Mouse (Mus musculus) liver, embryonic 16.5 days (tissue): ENCODE measurements at regions not wholly inside any gene's neighbourhood (a gene's known extent, or its start where the extent isn't known, plus 50 kb on each side); places are given as distances from the start of the nearest gene placed in this dataset.

ENCODE experiments used
- ATAC-seq: fragments of 200-750 bp; cut with Nextera tagmentation; 2 replicates; pipeline ENCODE4 v1.8.0; 2017; ENCODE audit warnings: low read depth, mild to moderate bottlenecking, moderate number of reproducible peaks, moderate library complexity
- H3K27ac ChIP-seq: fragments of 300-500 bp; sonication (generic); 2 replicates; pipeline ENCODE4 v1.5.1; 2014; ENCODE audit warnings: mild to moderate bottlenecking, low read length
- H3K27me3 ChIP-seq: fragments of 300-500 bp; sonication (generic); 2 replicates; pipeline ENCODE4 v1.6.1; 2014; ENCODE audit warnings: low read depth, low read length, mixed read lengths; ENCODE audit not compliant: control insufficient read depth, insufficient read depth
- H3K36me3 ChIP-seq: fragments of 300-500 bp; sonication (generic); 2 replicates; pipeline ENCODE4 v1.6.1; 2014; ENCODE audit warnings: mild to moderate bottlenecking; ENCODE audit not compliant: control insufficient read depth, insufficient read depth
- H3K4me1 ChIP-seq: fragments of 300-500 bp; sonication (generic); 2 replicates; pipeline ENCODE4 v1.6.1; 2014; ENCODE audit warnings: low read depth, low read length, mixed read lengths; ENCODE audit not compliant: control insufficient read depth
- H3K4me2 ChIP-seq: fragments of 300-500 bp; sonication (generic); 2 replicates; pipeline ENCODE4 v1.6.1; 2014; ENCODE audit warnings: low read depth, low read length, mixed read lengths
- H3K4me3 ChIP-seq: fragments of 300-500 bp; sonication (generic); 2 replicates; pipeline ENCODE4 v1.5.1; 2014; ENCODE audit warnings: low read depth, mild to moderate bottlenecking, low read length
- H3K9ac ChIP-seq: fragments of 300-500 bp; sonication (generic); 2 replicates; pipeline ENCODE4 v1.6.1; 2014; ENCODE audit warnings: low read depth, low read length
- H3K9me3 ChIP-seq: fragments of 300-500 bp; sonication (generic); replicated peaks from 2 replicates; pipeline ENCODE4 v1.6.1; 2016; ENCODE audit warnings: low read length; ENCODE audit not compliant: control insufficient read depth
- WGBS: fragments of 180-500 bp; shearing (Covaris S2); extraction: QIAGEN DNeasy Blood & Tissue Kit; methylation state at CpG from one replicate; pipeline ENCODE4 v1.1.7; 2014; ENCODE audit not compliant: insufficient replicate concordance; 5-methylcytosine and 5-hydroxymethylcytosine counted together

DNA sequence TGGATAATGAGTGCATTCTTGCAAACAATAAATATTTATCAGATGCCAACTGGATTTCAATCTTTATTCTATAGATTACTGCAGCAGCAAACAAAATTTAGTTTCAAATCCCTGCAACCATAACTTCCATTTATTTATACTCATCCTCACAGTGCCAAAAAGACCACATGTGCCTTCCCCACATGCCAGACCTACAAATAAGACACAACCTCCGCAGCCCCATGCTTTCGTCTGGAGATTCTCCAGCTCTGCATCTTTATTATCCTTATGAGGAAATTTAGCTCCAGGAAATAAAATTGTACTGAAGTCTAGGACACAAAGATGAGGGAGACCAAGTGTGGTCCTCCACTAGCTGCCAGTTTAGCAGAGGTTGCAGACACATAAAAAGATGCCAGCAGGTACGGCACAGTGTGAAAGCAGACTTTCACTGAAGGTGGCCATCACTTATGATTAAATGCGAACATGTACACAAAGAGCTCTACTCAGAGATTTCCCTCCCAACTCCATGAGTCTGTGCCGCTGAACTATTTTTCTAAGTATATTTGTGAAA, 183.4 kb upstream of the Rag2 start:
- no peaks in the 10 kb centered on the region for H3K9me3 ChIP-seq
- no peak overlapping the region for H3K27ac ChIP-seq
- H3K27me3 ChIP-seq: no peaks in the 10 kb centered on the region
- H3K4me1 ChIP-seq: no peaks in the 10 kb centered on the region
- 74% methylated on average over 5 of the region's 5 CpGs for WGBS
- H3K4me2 ChIP-seq: no peak overlapping the region
- no peak for ATAC-seq
- no peak overlapping the region for H3K4me3 ChIP-seq
- no peaks in the 10 kb centered on the region for H3K36me3 ChIP-seq
- H3K9ac ChIP-seq: no peak overlapping the region

DNA sequence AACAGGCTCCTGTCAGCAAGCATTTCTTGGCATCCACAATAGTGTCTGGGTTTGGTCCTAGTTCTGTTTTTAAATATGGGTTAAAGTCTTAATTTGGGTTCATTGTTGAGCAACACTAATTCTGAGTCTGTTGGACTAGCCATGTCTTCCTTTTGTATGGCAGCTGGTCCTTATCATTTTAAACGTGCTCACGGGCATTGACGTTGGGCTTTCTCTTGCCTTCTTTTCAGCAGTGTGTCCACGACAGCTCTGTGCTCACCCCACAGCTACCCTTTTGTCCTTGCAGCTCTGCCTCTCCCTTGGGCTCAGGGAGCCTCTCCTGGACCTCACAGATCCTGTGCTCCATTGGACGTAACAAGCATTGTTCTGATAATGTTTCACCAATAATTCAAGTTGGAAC, 168.9 kb upstream of the Rag2 start:
- 71% methylated on average over 5 of the region's 5 CpGs for WGBS
- no peaks in the 10 kb centered on the region for H3K36me3 ChIP-seq
- no peak overlapping the region for H3K4me3 ChIP-seq
- no peaks in the 10 kb centered on the region for H3K9me3 ChIP-seq
- no peak for ATAC-seq
- H3K9ac ChIP-seq: no peak overlapping the region
- no peaks in the 10 kb centered on the region for H3K27me3 ChIP-seq
- H3K4me1 ChIP-seq: no peaks in the 10 kb centered on the region
- H3K27ac ChIP-seq: no peak overlapping the region
- H3K4me2 ChIP-seq: no peak overlapping the region

DNA sequence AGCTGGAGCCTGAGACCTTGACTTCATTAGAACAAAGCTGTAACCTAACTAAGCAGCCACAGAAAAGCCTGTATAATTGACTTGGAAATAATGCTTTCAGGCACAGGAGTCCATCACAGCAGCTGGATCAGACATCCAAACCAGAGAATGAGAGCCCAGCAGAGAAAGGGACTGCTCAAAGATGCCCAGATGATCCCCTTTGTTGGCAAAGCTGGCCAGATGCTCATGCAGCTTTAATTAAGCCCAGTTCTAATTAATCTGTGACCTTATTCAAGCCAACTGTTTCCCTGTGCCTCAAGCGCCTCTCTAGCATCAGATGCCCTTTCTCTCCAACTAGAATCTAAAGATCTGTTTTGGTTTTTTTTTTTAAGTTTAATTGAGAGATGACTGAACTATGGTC, 165.6 kb upstream of the Rag2 start:
- Histone ChIP-seq H3K27ac (no peak overlapping the region), H3K27me3 (no peaks in the 10 kb centered on the region), H3K9me3 (no peaks in the 10 kb centered on the region), H3K4me2 (no peak overlapping the region), H3K4me3 (no peak overlapping the region), H3K9ac (no peak overlapping the region), H3K36me3 (no peaks in the 10 kb centered on the region), H3K4me1 (no peaks in the 10 kb centered on the region)
- no peak for ATAC-seq
- WGBS: 60% methylated on average over 1 of the region's 1 CpGs

DNA sequence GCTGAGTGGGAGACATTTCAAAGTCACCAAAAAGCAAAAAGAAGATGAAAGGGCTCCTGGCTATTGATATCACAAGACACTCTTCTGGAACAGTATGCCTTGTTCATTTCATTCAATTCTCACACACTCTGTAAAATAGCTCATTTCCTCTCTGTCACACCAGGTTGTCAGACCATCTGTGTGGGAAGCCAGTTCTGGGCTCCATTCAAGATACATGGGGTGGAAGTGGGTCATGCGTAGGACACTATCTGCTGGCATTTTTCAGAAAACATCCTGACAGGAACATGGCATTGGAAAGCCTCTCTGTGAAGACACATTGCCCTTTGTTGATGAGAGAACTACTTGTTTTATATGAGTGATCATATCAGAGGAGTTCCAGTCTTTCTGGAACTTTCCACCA, 162.1 kb upstream of the Rag2 start:
- H3K9me3 ChIP-seq: no peaks in the 10 kb centered on the region
- no peak for ATAC-seq
- H3K36me3 ChIP-seq: no peaks in the 10 kb centered on the region
- no peaks in the 10 kb centered on the region for H3K27me3 ChIP-seq
- 74% methylated on average over 1 of the region's 1 CpGs for WGBS
- H3K4me1 ChIP-seq: no peaks in the 10 kb centered on the region
- H3K9ac ChIP-seq: no peak overlapping the region
- H3K4me2 ChIP-seq: no peak overlapping the region
- no peak overlapping the region for H3K27ac ChIP-seq
- no peak overlapping the region for H3K4me3 ChIP-seq

DNA sequence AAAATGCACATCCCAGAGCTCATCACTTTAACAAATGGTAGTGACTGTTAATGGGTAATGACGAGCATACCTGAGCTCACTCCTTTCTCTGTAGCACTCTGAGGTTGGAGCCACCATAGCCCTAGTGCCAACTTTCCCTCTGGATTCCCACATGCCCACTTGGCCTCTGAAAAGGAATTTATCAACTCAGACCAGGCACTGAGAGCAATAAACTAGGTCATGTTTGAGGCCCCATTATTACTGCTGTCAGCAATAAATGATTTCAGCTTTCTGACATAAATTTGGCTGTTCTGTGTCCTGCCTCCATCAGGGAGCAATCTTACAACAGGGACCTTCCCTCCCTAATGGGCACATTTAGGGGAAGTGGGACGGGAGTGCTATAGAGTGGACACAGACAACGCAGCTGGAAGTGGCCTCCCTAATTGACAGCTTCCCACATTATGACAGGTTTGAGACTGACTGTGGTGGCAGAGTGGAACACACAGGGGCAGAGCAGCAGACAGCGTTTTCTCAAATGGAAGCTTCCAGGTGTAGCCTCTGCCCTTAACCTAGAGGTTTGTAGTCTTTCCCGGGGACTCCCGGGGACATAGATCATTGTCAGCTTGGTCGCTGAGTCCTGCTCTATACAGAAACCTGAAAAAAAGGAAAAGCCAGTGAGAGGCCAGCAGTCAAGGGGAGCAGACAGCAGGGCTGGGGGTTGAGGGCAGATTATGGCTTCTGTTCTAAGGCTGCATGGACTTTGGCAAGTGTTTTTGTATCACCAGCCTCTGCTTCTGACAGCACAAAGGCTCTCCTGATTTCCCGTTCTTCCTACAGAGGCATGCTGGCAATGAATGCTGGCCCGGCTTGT, 160.0 kb upstream of the Rag2 start:
- Histone ChIP-seq H3K9ac (no peak overlapping the region), H3K9me3 (no peaks in the 10 kb centered on the region), H3K4me3 (no peak overlapping the region), H3K4me2 (no peak overlapping the region), H3K27me3 (no peaks in the 10 kb centered on the region), H3K36me3 (no peaks in the 10 kb centered on the region), H3K4me1 (no peaks in the 10 kb centered on the region), H3K27ac (no peak overlapping the region)
- ATAC-seq: no peak
- WGBS: 46% methylated on average over 9 of the region's 9 CpGs

DNA sequence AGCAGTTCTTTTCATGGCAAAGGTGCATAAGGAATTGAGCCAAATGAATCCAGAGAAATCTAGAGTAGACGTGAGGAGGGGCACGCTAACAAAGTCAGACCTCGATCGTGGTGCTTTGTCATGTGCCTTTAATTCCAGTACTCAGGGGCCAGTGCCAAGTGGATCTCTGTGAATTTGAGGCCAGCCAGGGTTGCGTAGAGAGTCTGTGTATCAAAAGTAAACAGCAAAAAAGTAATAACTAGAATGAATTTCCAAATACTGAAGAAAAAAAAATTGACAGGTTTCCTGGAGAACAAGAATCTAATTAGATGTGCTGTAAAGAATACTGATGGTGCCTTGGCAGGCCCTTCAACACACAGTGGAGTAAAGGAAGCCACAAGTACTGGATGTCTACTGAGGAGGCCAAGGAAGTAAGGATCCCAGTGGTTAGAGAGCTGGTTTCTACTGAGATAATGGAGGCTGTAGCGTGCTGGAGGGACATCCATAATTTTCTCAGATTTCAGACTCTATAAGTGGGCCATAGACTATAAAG, 153.9 kb upstream of the Rag2 start:
- Histone ChIP-seq H3K4me1 (no peaks in the 10 kb centered on the region), H3K27ac (no peak overlapping the region), H3K4me2 (no peak overlapping the region), H3K9ac (no peak overlapping the region), H3K4me3 (no peak overlapping the region), H3K9me3 (no peaks in the 10 kb centered on the region), H3K27me3 (no peaks in the 10 kb centered on the region), H3K36me3 (no peaks in the 10 kb centered on the region)
- whole genome bisulfite sequencing: 68% methylated on average over 6 of the region's 6 CpGs
- ATAC-seq: no peak

DNA sequence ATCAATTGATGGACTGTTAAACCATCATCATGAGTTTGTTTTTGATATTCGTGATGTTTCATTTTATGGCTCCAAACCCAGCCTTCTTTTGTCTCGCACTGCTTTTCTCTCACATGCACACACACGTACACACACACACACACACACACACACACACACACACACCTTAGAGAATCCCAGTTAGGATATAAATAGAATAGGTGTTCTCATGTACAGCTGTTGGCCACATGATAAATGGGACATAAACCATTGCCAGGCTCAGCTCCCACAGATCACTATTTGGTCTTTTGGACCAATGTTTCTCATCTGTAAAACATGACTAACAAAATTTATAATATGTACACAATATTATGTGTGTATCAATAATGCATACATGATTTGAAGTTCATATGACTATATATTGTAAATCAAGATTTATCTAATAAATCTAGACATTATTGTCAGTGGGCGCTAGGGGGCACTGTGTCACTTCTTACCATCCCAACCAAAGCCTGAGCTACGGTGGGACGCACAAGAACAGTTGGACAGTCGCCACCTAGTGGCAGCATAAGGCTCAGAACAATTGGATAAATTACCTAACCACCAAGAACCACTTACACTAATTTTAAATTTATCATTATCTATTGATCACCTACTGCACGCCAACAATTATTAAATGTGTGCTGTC, 151.9 kb upstream of the Rag2 start:
- peak; percentile 27; the same call in 1 of the 2 replicates for ATAC-seq
- H3K27me3 ChIP-seq: no peaks in the 10 kb centered on the region
- H3K4me3 ChIP-seq: no peak overlapping the region
- no peaks in the 10 kb centered on the region for H3K36me3 ChIP-seq
- no peak overlapping the region for H3K9ac ChIP-seq
- no peaks in the 10 kb centered on the region for H3K4me1 ChIP-seq
- no peaks in the 10 kb centered on the region for H3K9me3 ChIP-seq
- 28% methylated on average over 8 of the region's 8 CpGs for WGBS
- no peak overlapping the region for H3K27ac ChIP-seq
- H3K4me2 ChIP-seq: no peak overlapping the region

DNA sequence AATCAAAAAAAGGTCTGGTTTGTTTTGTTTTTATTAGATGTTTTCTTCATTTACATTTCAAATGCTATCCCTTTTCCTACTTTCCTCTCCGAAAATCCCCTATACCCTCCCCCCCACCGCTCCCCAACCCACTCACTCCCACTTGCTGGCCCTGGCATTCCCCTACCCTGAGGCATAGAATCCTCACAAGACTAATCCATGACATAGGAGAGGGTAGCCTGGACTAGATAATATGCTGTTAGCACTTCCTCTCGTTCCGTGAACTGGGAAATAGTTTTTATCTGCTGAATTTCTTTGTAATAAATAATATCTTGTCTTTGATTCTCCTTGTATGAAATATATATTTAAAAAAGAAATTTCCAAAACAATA, 151.4 kb upstream of the Rag2 start:
- Histone ChIP-seq H3K27ac (no peak overlapping the region), H3K4me3 (no peak overlapping the region), H3K9me3 (no peaks in the 10 kb centered on the region), H3K36me3 (no peaks in the 10 kb centered on the region), H3K27me3 (no peaks in the 10 kb centered on the region), H3K4me2 (no peak overlapping the region), H3K9ac (no peak overlapping the region), H3K4me1 (no peaks in the 10 kb centered on the region)
- WGBS: 76% methylated on average over 4 of the region's 4 CpGs
- ATAC-seq: no peak

DNA sequence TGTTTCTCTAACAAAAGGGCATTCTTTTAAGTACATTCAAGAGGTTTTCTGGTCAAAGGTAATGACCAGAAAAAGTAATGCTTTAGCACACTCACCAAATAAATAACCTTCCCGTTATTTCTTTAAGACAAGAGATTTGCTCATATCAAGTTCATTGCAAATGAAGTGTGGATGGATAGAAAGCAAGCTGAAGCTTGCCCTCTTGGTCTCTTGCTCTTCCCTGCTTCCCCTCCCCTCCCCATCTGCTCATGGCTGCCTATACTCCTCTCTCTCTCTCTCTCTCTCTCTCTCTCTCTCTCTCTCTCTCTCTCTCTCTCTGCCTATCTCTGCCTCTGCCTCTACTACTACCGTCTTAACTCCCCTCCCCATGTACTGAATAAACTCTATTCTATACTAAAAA, 147.7 kb upstream of the Rag2 start:
- no peaks in the 10 kb centered on the region for H3K27me3 ChIP-seq
- no peak for ATAC-seq

More for the DNA sequence above, 147.7 kb upstream of the Rag2 start:
- H3K4me1 ChIP-seq: no peaks in the 10 kb centered on the region
- H3K9ac ChIP-seq: no peak overlapping the region
- WGBS: 55% methylated on average over 2 of the region's 2 CpGs
- no peaks in the 10 kb centered on the region for H3K36me3 ChIP-seq
- no peak overlapping the region for H3K27ac ChIP-seq
- no peak overlapping the region for H3K4me2 ChIP-seq
- H3K4me3 ChIP-seq: no peak overlapping the region
- no peaks in the 10 kb centered on the region for H3K9me3 ChIP-seq
